Mouse (Mus musculus) WW6 (cell line): ENCODE measurements around the gene Slco4a1.

Source experiments
- DNase-seq: peaks from one replicate; pipeline ENCODE4 v3.0.0-alpha.2; 2013; ENCODE audit warnings: low read depth, low spot score

Slco4a1 gene

DNA sequence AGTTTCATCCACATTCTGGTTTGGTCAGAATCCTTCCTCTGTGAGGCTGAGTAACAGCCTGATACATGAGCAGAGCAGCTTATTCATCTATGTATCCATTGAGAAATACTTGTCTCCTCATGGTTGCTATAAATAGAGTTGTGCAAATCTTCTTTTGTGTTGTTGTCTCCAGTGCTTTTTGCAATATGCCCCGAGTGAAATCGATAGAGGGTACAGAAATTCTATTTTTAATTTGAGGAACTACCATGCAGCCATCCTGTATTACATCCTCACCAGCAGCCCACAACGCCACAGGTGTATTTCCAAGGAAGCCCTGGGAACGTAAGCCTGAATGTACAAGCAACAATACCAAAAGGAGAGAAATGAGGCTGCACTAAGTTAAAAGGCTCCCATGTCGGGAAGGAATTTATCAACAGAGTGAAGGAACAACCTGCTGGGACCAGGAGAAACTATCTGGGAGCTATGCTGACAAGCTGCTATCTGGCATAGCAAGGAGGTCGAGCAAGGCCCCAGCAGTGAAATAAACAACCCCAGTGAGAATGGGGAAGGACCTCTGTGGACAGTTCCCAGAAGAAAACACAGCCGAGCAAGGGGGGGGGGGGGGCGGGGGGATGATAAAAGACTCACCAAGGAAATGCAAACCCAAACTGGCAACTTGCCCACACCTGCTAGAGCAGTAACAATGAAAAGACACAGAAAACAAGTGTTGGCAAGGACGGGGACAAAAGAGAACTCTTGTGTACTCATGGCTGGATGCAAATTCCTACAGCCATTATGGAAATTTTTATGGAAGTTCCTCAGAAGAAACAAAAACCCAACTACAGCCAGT is 10.9 kb upstream of the Slco4a1 start:
- no peak for DNase-seq

DNA sequence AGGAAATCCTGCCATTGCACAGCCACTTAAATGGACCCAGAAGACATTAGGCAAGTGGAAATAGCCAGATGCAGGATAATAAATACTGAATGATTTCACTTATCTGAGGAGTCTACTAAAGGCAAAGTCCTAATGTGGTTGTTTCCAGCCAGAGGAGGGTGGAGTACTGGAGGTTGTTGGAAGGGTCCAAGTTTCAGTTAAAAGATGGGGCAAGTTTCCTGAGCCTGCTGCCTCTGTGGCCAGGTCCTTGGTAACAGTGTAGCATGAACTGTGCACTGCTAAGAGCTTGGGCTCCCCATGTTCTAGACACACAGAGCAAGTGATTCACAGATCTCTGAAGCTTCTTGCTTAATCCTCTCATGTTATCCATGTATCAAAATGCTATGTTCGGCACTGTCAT is 10.1 kb upstream of the Slco4a1 start:
- DNase-seq = no peak

DNA sequence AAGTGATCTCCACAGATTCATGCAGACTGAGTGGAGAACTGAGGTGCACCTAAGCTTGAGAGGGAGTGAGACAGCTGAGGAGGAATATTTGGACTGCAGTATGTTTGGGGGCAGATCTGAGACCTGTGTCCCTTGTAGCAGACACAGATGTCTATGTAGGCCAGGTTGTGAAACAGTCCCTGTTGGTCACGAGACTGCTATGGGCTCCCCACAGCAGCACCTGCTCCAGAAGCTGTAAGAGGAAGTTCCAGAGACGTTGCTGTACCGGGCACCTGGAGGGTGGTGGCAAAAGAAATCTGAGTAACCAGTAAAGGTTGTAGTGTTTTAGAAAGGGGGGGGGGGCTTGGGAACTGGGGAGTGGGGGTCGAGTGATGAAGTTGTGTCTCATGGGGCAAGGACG is 7.0 kb upstream of the Slco4a1 start:
- no peak for DNase-seq

DNA sequence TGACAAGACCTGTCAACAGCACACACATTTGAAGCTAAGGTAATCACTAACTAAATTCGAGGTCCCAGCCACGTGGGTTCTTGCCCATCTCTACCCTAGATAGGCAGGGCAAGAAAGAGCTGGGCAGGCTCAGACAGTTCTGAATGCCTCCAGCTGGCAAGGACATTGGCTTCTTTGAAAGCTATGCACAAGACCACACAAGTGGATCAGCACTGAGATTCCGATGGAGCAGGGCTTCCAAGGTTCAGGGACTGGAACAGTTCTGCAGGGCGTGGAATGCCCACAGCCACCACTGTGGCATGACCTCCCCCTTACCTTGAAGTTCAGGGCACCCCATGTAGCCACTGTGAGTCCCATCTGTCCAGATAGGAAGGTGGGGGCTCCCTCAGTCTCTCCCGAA is 5.5 kb upstream of the Slco4a1 start:
- DNase-seq = no peak

DNA sequence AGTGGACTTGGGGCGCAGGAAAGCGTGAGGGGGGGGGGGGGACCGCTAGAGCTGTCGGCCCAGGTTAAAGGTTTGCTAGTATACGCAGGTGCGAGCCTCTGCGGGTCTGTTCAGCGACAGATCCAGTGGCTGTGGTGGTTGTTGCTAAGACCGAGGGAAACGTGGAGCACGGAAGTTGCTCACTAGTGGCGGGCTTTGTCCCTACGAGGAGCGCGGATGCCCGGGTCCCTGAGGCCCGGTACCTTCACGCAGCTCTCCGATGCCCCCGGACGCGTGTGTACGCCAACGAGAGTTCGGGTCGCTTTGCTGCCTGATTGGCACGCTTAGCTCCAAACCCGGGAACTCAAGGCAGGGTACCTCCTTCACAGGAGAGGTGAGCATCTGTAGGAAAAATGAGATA is 660 bp downstream of the Slco4a1 start:
- DNase-seq = no peak

DNA sequence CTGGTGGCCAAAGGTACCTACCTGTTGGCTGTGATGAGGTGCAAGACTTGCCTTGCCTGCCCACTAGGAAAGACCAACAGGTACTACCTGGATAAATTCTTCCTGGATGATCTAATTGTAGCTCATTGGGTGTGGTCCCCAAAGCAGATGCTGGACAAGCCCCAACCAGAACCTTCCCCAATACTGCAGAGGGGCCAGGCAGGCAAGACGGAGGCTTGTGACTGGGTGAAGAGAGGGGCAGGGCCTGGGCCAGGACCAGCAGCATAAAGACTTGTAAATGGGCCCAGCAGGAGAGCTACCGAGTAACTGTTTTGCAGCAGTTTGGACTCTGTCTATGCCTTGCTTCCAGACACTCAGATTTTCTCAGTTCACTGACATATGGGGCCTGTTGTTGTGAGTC is 1.6 kb downstream of the Slco4a1 start:
- peak; percentile 65 for DNase-seq

DNA sequence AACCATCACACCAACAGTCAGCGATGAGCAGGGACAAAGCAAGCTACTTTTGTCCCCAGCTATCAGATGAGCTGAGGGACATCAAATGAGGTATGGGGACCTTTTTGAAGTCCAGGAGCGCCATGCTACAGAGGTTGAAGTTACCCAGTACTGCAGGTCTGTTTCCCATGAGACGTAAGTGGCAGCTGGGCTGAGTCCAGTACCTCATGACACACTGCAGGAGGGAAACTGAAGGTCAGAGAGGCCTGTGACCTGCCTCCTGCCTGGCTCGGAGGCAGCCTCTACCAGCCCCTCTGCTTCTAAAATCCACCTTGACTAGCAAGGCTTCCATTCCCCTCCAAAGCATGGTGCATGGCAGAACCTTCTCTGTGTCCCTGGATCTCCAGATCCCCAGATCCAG is 3.4 kb downstream of the Slco4a1 start:
- no peak for DNase-seq

DNA sequence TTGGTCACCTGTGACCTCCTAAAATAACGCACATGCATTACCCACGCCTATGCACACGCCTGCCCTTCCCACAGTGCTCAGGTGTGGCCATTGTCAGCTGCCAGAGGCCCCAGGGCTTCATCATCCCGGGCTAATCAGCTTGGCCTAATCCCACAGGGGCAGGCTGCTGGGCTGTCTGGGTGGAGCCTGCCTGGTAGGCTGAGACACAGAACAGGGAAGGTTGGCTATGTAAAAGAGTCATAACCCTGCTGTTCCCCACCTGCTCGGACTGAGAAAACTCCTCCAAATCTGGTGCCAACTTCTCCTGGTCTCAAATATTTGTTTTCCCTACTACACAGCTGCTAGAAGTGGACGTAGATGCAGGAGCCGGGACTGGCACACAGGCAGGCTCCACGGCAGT is 4.8 kb downstream of the Slco4a1 start:
- DNase-seq = no peak

DNA sequence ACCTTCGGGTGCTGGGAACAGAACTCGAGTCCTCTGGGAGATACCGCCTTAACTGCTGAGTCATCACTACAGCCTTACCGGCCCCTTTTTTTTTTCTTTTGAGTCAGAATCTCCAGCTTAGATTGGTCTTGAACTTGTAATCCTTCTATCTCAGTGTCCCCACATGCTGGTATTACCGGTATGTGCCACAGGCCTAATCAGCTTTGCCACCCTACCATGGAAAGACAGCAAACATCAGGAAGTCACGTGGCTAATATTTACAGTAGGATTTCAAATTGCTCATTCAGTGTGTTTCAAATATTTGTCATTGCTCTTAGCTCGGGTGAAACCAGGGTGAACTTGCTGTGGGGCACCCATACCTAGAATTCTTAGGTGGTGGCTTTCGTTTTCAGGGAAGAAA is 6.5 kb downstream of the Slco4a1 start:
- DNase-seq = no peak

DNA sequence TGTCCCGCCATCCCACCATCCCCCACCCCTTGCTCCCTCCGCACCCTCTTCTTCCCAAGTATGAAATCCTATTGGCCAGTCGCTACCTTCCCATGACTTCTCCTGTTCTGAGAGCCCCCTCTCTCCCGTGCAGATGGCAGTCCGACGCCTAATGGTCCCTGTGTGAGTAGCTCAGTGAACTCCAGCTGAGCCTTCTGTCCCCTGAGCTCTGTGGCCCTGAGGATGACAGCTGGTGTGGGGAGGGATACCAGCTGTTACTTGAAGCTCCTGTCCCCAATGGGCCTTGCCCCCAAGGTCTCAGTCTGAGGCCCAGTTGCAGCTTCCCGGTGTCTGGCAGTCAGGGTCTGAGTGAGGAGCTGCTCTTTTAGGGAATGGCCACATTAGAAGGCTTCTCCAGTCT is 10.5 kb downstream of the Slco4a1 start:
- DNase-seq = no peak

DNA sequence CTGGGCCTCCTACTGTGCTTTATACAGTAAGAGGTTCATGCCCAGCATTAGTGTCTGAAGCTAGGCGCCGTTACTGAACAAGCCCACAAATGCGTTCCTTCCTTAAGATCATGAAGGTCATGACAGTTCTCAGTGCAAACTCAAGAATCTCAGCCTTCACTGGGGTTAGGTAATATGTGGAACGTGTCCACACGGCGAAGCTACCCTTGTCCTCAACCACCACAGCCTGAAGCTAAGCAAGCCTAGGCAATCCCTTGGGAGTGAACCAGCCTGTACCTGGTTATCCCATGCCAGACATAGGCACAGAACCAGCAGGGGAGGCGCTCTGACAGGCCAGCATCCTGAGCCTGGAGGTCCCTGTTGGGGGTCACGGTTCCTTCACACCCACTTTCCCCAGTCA is 12.8 kb downstream of the Slco4a1 start:
- no peak for DNase-seq

DNA sequence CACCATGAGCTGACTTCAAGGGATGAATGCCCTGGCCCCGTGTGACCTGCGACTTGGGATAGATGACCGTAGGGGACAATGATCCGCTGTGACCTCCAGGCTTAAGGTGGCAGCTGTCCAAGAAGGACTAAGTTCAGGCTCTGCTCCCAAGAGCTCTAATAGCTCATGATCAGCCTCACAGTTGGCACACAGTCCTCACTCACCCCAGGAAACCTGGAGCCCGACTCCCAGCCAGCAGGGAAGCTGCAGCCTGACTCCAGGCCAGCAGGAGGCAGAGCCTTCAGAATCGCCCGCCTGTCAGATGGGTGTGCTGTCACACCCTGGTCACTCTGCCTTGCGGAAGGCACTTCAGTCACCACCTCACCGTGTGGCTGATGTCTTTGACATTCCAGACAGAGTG is 13.7 kb downstream of the Slco4a1 start:
- no peak for DNase-seq

DNA sequence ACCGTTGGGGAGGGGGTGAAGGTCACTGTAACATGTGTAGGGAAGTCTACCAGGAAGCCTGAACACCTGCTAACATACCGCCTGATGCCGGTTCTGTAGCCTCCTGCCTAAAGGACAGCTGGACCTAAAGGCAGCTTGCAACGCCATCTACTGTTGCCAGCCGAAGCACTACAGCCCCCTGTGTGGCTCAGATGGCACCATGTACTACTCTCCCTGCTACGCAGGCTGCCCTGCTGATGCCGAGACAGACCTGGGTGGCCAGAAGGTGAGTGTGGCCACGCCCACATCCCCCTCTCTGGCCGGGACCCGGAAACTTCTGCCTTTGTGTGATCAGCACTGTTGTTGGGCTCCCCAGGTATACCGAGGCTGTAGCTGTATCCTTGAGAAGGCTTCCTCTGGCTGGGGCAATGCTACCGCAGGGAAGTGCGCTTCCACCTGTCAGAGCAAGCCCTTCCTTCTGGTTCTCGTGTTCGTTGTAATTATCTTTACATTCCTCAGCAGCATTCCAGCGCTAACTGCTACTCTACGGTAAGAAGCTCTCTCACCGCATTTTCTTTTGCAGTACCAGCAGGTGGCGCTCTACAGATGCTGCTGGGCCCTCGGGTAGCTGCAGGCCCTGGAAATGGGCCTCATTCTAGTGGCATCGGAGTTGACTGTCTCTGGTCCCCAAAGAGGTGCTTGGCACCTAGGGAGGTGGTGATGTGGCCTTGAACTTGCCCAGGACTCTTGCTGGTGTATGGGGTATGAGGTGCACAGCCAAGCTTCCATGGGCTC is 16.4 kb downstream of the Slco4a1 start:
- peak; percentile 63 for DNase-seq

DNA sequence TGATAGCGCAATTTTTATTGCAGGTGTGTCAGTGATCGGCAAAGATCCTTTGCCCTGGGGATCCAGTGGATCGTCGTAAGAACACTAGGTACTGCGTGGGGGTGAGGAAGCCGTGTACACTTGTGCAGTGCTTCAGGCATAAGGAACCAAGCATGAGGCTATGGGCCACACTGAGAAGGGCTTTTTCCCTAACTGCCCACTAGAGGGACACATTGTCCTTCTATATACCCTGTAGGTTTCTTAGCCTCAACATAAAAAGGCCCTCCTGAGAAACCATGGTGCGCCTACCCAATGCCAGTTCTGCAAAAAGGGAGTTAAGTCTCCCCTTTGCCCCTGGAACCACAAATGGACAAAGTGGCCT is 17.0 kb downstream of the Slco4a1 start:
- DNase-seq = no peak

DNA sequence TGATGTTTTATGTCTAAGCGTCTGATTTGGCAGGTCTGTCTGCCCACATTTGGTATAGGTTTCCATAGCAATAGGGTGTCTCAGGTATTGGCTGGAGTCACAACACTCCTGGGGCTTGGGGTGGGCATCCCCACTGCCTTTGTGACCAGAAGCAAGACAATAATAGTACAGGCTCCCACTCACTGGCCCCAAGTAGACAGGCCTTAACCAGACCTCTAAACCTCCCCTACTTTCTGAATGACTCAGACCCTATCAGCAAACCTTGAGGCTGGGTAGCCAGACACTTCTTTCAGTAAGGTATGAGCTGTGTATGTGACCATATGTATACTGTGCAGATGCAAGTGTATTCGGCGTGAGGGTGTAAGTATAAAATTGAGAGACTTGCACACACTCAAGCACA is 18.8 kb downstream of the Slco4a1 start:
- DNase-seq = no peak

DNA sequence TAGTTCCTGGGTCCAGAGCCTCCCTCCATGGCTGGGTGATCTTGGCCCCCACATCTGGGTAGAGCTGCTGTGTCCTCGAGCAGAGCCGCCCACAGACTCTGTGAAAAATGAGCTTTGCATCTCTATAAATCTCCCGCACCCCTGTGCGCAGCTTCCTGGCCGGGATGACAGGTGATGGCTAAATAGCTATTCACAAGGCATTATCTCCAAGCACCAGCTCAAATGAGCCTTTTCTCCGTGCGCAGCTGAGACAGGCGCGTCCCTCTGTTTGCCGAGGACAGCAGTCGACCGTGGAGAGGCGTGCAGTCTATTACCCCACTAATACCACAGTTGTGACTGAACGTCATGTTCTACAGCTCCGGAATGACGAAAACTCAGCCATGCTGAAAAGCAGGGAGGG is 26.2 kb downstream of the Slco4a1 start:
- no peak for DNase-seq

DNA sequence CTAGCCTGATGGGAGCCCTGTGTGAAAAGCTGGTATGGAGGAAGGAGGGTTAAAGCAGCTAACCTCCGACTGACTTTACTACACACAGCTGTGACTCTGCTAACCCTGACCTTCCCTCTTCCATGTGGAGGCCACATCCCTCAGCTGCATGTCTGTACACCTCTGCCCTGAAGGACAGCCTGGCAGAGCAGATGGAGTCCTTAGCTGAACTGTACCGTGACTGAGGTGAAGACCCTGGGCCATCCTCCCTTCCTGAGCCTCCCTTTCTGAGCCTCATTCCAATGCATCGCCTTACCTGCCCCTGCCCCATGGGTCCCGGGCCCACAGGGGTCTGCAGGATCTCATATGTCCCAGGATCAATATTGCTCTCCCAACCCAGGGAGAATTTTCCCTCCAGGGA is 28.8 kb downstream of the Slco4a1 start:
- no peak for DNase-seq

DNA sequence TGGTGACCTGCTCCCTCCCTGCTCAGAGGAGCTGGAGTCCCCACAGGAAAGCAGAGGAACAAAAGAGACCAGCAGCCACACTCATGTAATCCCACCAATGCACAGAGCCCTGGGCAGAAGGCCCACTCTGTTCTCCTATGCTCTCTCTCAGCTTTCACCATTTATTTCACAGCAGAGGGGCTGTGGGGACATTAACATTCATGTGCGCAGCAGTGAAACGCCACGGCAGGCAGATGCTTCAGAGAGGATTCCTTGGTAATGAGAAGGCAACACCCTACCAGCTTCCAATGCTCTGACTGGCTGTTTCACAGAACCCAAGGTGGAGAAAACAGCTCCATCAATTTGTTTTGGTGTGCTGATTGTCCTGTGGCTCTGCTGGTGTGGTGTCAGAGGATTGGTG is 29.3 kb downstream of the Slco4a1 start:
- no peak for DNase-seq

DNA sequence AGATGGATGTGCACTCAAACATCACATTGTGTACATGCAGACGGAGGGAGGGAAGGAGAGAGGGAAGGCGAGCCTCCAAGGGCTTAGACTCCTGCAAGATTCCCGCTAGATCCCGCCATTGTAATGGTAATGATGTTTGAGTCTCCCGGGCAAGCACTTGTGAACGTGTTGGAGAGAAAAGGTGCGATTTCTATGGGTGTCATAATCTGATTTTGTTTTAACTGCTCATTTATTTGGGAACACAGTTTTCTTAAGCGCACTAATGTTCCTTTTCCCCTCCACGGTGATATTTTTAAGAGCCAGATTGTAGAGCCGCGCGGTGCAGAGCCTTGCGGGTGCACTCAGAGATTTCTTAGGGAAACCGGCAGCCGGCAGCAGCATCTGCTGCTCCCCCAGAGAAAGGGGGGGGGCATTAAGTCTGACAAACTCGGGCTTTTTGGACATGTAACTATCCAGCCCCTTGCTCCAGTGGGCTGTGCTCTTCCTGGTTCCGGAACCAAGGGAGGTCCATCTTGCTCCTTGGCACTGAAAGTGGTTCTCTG is 32.2 kb downstream of the Slco4a1 start:
- DNase-seq = no peak

DNA sequence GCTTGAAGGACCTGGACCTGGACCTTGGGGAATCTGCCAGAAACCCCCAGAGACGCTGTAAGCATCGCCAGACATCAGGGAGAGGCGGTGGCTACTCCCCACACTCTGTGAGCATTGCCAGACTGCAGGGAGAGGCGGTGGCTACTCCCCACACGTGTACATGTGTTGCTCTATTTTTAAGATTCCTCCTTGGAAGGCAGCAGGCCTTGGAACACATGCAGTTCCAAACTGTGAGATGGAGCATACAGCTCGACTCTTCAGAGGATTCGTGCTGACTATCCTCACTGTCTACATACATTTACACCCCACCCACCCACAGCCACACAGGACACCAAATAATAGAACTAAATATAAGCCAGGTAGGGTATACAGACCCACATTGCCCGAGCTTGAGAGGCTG is 39.9 kb downstream of the Slco4a1 start:
- DNase-seq = no peak

DNA sequence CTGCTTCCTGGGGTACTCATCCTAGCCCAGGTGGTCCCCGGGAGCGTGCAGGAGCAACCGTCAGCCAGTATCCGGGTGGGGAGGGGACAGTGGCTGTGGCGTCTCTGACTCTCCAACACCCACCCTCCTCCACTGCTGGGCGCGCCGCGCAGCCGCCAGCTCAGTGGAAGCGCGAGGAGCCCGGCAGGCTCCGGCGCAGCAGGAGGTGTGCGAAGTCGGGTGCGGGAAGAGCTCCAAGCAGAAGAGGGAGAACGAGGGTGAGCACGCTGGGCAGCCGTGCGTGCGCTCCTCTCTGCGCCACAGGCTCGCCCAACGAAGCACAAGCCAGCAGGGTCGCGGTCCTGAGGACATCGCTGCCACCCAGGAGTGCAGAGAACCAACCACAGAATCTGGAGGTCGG is 43.7 kb downstream of the Slco4a1 start, which contains the start of gene Ntsr1:
TSS of gene Ntsr1 (plus strand) at position 236 of the 400 bp plus-strand sequence.
- no peak for DNase-seq

DNA sequence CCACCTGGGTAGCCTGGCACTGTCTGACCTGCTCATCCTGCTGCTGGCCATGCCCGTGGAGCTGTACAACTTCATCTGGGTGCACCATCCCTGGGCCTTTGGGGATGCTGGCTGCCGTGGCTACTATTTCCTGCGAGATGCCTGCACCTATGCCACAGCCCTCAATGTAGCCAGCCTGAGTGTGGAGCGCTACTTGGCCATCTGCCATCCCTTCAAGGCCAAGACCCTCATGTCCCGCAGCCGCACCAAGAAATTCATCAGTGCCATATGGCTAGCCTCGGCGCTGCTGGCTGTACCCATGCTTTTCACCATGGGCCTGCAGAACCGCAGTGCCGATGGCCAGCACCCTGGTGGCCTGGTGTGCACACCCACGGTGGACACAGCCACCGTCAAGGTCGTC is 44.7 kb downstream of the Slco4a1 start:
- no peak for DNase-seq
